1 mouse cellular context compared by ENCODE assay signal in the genomic region with DNA sequence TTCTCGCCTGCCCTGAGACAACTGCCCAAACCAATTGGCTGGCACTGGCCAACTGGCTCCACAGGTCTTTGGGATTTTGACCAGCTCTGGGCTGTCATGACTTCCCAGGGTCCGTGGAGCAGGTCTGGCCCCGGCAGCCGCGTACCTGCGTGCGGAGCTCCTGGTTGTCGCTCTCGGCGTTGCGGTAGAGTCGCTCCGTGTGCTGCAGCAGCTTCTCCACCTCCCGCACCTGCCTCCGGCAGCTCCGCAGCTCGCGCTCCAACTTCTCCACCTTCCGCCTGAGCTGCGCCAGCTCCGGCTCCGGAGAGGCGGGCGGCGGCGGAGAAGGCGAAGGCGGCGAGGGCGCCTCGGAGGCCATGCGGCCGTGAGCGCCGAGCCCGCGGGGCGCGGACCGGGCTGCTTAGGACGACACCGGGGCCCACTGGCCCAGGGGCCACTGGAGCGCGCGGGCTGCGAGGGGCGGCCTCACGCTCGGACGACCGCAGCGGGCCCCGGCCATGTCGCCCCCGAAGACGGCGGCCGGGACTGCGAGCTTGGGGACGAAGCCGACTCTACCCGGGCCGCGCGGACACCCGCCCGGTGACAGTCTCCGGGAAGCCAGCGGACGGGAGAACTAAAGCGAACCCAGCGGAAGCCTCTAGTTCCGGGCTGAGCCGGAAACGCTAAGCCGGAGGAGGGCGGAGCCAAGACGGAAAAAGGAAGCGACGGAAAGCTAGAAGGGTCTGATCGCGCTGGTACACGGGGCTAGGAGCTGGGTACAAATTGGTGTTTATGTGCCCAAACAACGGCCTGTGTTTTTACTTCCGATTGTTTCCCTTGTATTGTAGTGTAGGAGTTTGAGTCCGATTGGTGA.
TF ChIP-seq lines count a peak whose summit lies in the region.

A gene (minus strand): TSS at position 652 of the 853 bp plus-strand sequence.

TF ChIP-seq in C2C12, 6 proteins besides CTCF, POLR2A, EP300 and RAD21 (continued from another document):
- TF ChIP-seq MAX (IDR thresholded peaks at IDR 0.05): no peak
